Mouse (Mus musculus) C2C12 (cell line): ENCODE data around the gene 1110051M20Rik. TPM values are rescaled to one million over a fixed set of nuclear protein-coding genes. Genes with fewer than 3 reads are reported as not detected.

Source experiments
- H3K27me3 ChIP-seq: one replicate; pipeline ENCODE4 v1.6.1; 2011; ENCODE audit not compliant: control insufficient read depth, insufficient read depth, insufficient read length
- H3K36me3 ChIP-seq: one replicate; pipeline ENCODE4 v1.6.1; 2011; ENCODE audit not compliant: control insufficient read depth, insufficient read depth
- H3K4me3 ChIP-seq: one replicate; pipeline ENCODE4 v1.5.1; 2011; ENCODE audit warnings: mild to moderate bottlenecking, control low read depth; ENCODE audit not compliant: poor library complexity, insufficient read depth, severe bottlenecking
- H3K79me2 ChIP-seq: one replicate; pipeline ENCODE4 v1.6.1; 2011; ENCODE audit not compliant: control insufficient read depth, insufficient read depth
- H3K79me3 ChIP-seq: one replicate; pipeline ENCODE4 v1.6.1; 2011; ENCODE audit warnings: low read depth, control low read depth
- H3ac ChIP-seq: one replicate; pipeline ENCODE3; 2011; ENCODE audit warnings: low read depth; ENCODE audit not compliant: control insufficient read depth, insufficient read length
- CEBPB ChIP-seq: IDR thresholded peaks from one replicate; pipeline ENCODE4 v1.6.1; 2011; ENCODE audit warnings: low read depth, mild to moderate bottlenecking, control low read depth, moderate library complexity
- CTCF ChIP-seq: IDR thresholded peaks from one replicate; pipeline ENCODE4 v1.5.1; 2011; ENCODE audit not compliant: control insufficient read depth, insufficient read depth, insufficient read length
- FOSL1 ChIP-seq: IDR thresholded peaks from one replicate; pipeline ENCODE4 v1.8.0; 2011; ENCODE audit warnings: mild to moderate bottlenecking, low read length; ENCODE audit not compliant: poor library complexity, insufficient read depth, severe bottlenecking
- MAX ChIP-seq: IDR thresholded peaks from one replicate; pipeline ENCODE4 v1.6.1; 2011; ENCODE audit warnings: mild to moderate bottlenecking, control low read depth
- MYOD1 ChIP-seq: IDR thresholded peaks from one replicate; pipeline ENCODE4 v1.6.1; 2011; ENCODE audit warnings: low read depth; ENCODE audit not compliant: control insufficient read depth, insufficient read length
- MYOG ChIP-seq: IDR thresholded peaks from one replicate; pipeline ENCODE4 v1.6.1; 2011; ENCODE audit not compliant: control insufficient read depth, insufficient read length; ENCODE audit errors: extremely low read depth
- USF1 ChIP-seq: IDR thresholded peaks from one replicate; pipeline ENCODE4 v1.6.1; 2011; ENCODE audit warnings: low read depth, mild to moderate bottlenecking, control low read depth, moderate library complexity
- polyA plus RNA-seq: library from polyadenylated mRNA; unstranded; fragments of >200 nt; fragmentation: generic; extraction: Trizol; gene quantifications from one replicate; pipeline ENCODE4 v1.2.1, GENCODE M21; 2012; ENCODE audit warnings: missing spikeins

1110051M20Rik gene
- polyA plus RNA-seq, 1 experiment: 27.5 TPM

GRCm38 (mm10) chr2:91349974-91350457 is 94.5 kb downstream of the 1110051M20Rik start:
- Histone ChIP-seq H3K79me2 (no peaks in the 10 kb centered on the region), H3K36me3 (no peaks in the 10 kb centered on the region), H3K4me3 (no peak overlapping the region), H3K27me3 (no peaks in the 10 kb centered on the region), H3K79me3 (no peaks in the 10 kb centered on the region), H3ac (no peak overlapping the region)
- TF ChIP-seq CTCF (no peak), MYOG (no peak)

- Histone ChIP-seq H3K27me3 (no peaks in the 10 kb centered on the region), H3K4me3 (no peak overlapping the region), H3ac (no peak overlapping the region), H3K36me3 (no peaks in the 10 kb centered on the region), H3K79me3 (no peaks in the 10 kb centered on the region), H3K79me2 (no peaks in the 10 kb centered on the region)
- TF ChIP-seq MYOG (no peak), FOSL1 (no peak), USF1 (no peak), CTCF (no peak), MYOD1 (no peak)
Measured at GRCm38 (mm10) chr2:91348936-91349335, 95.6 kb downstream of the 1110051M20Rik start.

GRCm38 (mm10) chr2:91345644-91346043 is 98.9 kb downstream of the 1110051M20Rik start:
- H3K79me2 ChIP-seq: no peaks in the 10 kb centered on the region
- no peak overlapping the region for H3K4me3 ChIP-seq
- H3ac ChIP-seq: no peak overlapping the region
- TF ChIP-seq CTCF: no peak
- no peak for TF ChIP-seq MYOD1
- no peak for TF ChIP-seq USF1
- TF ChIP-seq MAX: no peak
- TF ChIP-seq FOSL1: no peak
- TF ChIP-seq MYOG: no peak
- no peak for TF ChIP-seq CEBPB
- no peaks in the 10 kb centered on the region for H3K79me3 ChIP-seq
- H3K27me3 ChIP-seq: no peaks in the 10 kb centered on the region
- no peaks in the 10 kb centered on the region for H3K36me3 ChIP-seq

- H3K79me2 ChIP-seq: no peaks in the 10 kb centered on the region
- H3K4me3 ChIP-seq: no peak overlapping the region
- no peaks in the 10 kb centered on the region for H3K27me3 ChIP-seq
- H3ac ChIP-seq: no peak overlapping the region
- TF ChIP-seq CTCF (no peak), MAX (no peak), USF1 (no peak), CEBPB (no peak), MYOD1 (no peak), FOSL1 (no peak), MYOG (no peak)
- no peaks in the 10 kb centered on the region for H3K79me3 ChIP-seq
- H3K36me3 ChIP-seq: no peaks in the 10 kb centered on the region
Measured at GRCm38 (mm10) chr2:91339591-91339990, 104.9 kb downstream of the 1110051M20Rik start.

- Histone ChIP-seq H3K79me2 (no peaks in the 10 kb centered on the region), H3K27me3 (no peaks in the 10 kb centered on the region), H3K79me3 (no peaks in the 10 kb centered on the region), H3K36me3 (no peaks in the 10 kb centered on the region), H3ac (no peak overlapping the region), H3K4me3 (no peak overlapping the region)
- TF ChIP-seq CTCF: no peak
- no peak for TF ChIP-seq FOSL1
- no peak for TF ChIP-seq USF1
- no peak for TF ChIP-seq MAX
- no peak for TF ChIP-seq MYOD1
- TF ChIP-seq MYOG: no peak
- TF ChIP-seq CEBPB: no peak
Measured at GRCm38 (mm10) chr2:91335128-91335527, 109.4 kb downstream of the 1110051M20Rik start.

GRCm38 (mm10) chr2:91331051-91331843 is 113.3 kb downstream of the 1110051M20Rik start:
- no peak overlapping the region for H3ac ChIP-seq
- no peaks in the 10 kb centered on the region for H3K27me3 ChIP-seq
- no peaks in the 10 kb centered on the region for H3K36me3 ChIP-seq
- no peak overlapping the region for H3K4me3 ChIP-seq
- TF ChIP-seq USF1 (no peak), FOSL1 (no peak), CEBPB (no peak), CTCF (no peak), MYOG (no peak), MYOD1 (no peak), MAX (no peak)
- H3K79me2 ChIP-seq: no peaks in the 10 kb centered on the region
- H3K79me3 ChIP-seq: no peaks in the 10 kb centered on the region
